Mouse (Mus musculus) ovary, postnatal 36 days (tissue): Measurements from ENCODE around the gene Olfr1447.

ENCODE experiments used
- DNase-seq: peaks from one replicate; pipeline ENCODE4 v3.0.0; 2022; ENCODE audit warnings: low spot score, mixed read lengths

Olfr1447 gene

GRCm38 (mm10) chr19:12903643-12904042, at the start of gene Olfr1447:
Gene Olfr1447 (minus strand): TSS chr19:12903743.
- DNase-seq = no peak

DNA sequence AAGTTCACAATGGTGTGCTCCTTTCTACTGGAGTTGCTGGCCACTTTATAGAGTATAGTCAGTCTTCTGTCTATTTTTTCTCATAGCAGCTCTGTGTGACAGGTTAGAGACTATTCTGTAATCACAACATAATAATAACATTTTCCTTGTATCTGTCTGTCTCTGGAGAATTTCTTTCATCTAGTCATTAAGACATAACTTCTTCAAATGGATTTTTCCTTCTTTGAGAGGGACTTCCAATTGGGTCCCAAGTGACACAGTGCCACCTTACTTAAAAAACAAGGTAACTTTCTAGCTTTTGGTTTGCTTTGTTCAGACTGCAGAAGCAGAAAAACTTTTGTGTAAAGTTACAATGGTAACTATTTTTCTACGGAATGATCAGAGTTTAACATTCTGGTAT, 46.4 kb upstream of the Olfr1447 start, which contains the start of gene Olfr1450:
Olfr1450 (plus strand) TSS at position 301 of the 400 bp plus-strand sequence.
- DNase-seq = no peak

- no peak for DNase-seq
Observed at GRCm38 (mm10) chr19:12930540-12930939, 27.0 kb upstream of the Olfr1447 start, which contains the start of gene Olfr1449. Gene Olfr1449 (plus strand): TSS chr19:12930840.

GRCm38 (mm10) chr19:12924319-12924718, 20.8 kb upstream of the Olfr1447 start, which contains the start of gene Olfr1448:
Gene Olfr1448 (minus strand): TSS chr19:12924419.
- no peak for DNase-seq

GRCm38 (mm10) chr19:12893424-12893823, 10.1 kb downstream of the Olfr1447 start, which contains the start of gene Olfr1446:
Gene Olfr1446 (minus strand): TSS chr19:12893524.
- DNase-seq = no peak

GRCm38 (mm10) chr19:12883555-12883954, 20.0 kb downstream of the Olfr1447 start, which contains the start of gene Olfr1445:
Gene Olfr1445 (plus strand): TSS chr19:12883855.
- DNase-seq = no peak

- no peak for DNase-seq
Observed at GRCm38 (mm10) chr19:12856983-12857382, 46.6 kb downstream of the Olfr1447 start, which contains the start of gene Olfr1444. Gene Olfr1444 (plus strand): TSS chr19:12857283.
